Mouse (Mus musculus) bone marrow macrophage, adult 2 months (primary cell): ENCODE results near the gene Gm9507.

ENCODE experiments used
- CTCF ChIP-seq: IDR thresholded peaks from 2 replicates; pipeline ENCODE4 v1.5.1; 2012; ENCODE audit warnings: low read depth, mild to moderate bottlenecking, low read length, moderate library complexity
- POLR2A ChIP-seq: IDR thresholded peaks from 2 replicates; pipeline ENCODE4 v1.6.1; 2012; ENCODE audit warnings: mild to moderate bottlenecking, low read depth, low read length, borderline replicate concordance

DNA sequence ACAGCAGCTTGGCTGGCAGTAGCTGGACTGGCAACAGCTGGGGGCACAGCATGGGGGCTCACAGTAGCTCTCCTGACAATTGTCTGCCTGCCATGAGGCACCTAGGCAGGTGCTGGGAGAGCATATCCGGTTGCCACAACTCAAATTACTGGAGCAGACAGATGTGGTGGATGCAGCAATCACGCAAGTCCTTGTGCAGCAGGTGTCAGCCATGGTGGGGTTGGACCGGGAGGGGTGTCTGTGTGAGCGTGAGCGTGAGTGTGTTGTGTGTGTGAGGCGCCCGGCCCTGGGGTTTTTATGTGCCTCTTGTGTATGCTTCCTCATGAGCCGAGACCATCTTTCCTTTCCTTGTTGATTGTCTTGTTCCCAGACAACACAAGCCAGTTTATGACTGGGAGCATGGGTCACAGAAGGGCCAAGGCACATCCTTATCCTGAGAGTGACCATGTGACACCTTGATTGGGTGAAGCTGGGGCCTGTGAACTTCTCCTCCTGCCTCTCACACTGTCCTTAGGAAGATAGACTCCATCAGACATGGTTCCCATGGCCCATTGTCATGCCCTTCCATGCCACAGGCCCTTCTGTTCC is 12.6 kb downstream of the Gm9507 start, which contains the start of gene Gm19668:
- TF ChIP-seq CTCF (no peak), POLR2A (no peak)
